Mouse (Mus musculus): ENCODE measurements at regions not wholly inside any gene's neighbourhood (a gene's known extent, or its start where the extent isn't known, plus 50 kb on each side); places are given as distances from the start of the nearest gene placed in this dataset.
"Not testable (repeated sequence)": the region's sequence is repeated elsewhere in the genome, so short reads cannot be mapped to it uniquely, and the experiment has no call there.

DNA sequence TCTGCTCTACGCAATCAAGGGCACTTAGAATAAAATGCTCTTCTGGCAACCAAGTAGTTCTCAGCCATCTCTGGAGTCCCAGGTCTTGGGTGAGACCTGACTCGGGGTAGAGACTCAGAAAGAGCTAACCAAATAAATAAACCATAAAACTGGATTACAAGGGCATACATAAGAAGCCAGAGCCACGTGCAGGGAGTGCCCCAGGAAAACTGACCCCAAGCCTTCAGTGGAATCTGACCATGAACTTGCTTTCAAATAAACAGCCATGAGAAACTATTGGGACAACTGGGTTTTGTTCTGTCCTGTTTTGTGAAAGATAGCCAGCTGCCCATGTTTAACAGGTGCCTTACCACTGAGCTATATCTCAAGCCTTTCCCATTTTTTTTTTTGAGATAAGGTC lies 170.3 kb downstream of the Tomm20 start:
- DNase-seq (ENCODE audit: low spot score) = no peak

DNA sequence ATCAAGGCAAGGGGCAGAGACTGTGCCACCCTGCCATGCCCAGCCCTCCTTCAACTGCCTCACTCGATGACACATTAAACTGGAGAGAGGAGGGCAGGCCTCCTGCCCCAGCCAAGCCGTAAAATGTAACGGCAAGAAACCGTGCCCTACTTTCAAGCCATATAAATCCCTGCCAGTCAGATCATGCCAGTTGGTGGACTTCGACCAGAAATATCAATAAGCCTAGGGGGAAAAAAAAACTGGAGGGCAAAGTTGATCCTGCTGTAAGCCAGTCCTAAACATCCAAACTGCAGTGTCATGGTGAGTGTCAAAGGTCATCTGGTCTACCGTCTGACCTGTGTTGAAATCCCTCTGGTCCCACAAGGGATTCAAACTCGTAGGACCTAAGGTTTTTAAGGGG lies 170.8 kb downstream of the Tomm20 start:
- no peak for DNase-seq (ENCODE audit: low spot score)

DNA sequence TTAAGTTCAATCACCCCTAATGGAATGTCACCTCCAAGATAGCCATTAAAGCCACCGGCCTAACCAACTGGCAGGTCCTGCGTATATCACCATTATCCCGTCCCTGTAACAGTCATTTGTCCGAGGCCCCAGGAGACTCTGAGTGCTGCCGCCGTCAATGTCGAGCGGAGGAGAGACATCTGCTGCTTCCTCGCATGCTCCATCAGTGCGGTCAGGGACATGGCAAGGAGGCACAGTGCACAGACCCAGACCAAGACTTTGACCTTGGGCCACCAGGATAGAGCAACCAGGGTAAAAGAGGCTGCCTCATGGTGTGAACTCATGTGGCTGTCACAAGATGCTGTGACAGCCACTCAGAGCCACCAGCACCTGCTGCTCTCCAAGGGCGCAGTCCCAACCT lies 172.9 kb downstream of the Tomm20 start:
- no peak for DNase-seq (ENCODE audit: low spot score)

DNA sequence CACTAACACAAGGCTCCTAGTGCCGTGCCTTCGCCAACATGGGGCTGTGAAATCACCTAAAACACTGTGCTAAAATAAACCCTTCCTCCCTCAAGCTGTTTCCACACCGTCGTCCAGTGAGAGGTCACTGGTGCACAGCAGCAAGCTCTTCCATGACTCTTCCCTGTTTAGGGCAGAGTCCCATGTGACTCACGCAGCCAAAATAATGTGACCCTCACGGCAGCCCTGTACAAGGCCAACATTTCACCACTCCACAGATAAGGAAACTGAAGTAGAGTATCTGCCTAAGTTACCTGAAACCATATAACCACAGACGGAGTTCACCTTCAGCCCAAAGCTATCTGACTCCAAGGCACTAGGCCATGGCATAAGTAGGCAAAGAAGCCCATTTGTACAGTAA lies 173.4 kb downstream of the Tomm20 start:
- no peak for DNase-seq (ENCODE audit: low spot score)

DNA sequence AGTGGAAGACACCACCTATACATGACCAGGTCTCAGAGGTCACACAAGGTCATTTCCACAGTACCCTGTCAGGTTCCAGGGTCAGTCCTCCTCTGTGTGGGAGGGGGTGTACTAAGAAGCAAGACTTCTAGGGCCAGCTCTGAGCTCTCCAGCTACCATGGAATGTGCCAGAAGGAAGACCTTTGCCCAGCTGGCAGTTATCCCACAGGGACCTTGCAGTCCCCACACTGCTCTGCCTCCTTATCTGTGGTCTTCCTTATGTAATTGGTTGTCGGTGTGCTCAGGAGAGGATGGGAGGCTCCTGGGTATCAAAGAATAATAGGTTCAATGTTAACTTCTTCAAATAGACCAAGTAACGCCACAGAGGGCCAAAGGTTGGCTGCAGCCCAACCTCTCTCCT lies 175.3 kb downstream of the Tomm20 start:
- DNase-seq (ENCODE audit: low spot score) = not testable (repeated sequence)

DNA sequence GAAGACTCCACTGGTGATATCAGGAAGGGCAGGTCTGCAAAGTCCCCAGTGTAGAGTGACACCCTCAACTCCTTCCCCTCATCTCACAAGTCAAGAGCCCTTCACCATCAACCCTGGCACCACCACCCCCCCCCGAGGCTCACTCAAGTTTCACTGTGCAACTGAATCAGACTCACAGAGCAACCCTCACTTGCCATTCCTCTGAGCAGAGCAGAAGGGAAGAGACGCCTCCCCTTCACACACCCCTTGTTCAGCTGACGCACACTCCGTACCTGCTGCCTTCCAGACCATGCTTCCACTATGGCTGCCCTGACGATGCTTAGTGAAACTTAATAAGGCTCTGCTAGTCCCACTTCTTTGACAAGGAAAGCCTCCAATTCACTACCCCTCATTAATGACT lies 174.4 kb upstream of the Irf2bp2 start:
- no peak for DNase-seq (ENCODE audit: low spot score)

DNA sequence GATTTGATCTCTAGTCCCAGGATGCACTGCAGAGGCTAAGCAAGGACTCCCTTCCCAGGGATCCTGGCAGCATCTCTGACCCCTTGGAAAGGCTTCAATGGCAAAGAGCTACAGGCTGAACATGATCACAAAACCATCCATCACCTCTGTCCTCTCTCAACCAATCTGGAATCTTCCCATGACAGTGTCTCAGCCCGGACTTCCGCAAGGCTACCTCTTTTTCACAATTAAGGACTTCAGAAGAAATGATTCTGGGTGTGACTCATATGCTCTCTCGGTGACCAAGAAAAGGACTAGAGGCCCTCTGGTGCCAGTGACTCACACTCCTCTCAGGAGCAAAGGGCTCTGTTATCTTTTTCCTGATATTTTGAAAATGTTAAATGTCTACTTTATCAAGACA lies 173.6 kb upstream of the Irf2bp2 start:
- DNase-seq (ENCODE audit: low spot score) = no peak

DNA sequence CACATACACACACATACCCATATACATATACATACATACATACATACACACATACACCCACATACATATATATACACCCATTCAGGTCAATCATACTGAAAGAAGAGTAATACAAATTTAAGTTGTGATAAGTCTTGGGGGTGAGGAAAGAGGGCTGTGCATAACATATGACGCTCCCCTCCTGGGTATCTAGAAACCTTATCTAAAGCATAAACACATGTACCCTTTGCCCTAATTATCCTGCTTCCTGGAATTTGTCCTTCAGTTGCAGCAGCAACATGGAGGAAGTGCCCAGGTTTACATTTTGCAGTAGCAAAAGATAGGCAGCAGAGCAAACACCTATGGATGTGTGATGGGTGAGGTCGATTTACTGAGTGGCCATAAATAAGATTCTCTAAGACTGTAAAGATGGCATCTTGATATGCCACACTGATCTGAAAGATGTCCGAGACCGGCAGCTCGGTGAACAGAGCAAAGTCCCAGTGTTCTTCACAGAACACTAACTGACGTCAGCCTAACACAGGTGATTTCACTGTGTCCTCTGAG lies 172.0 kb upstream of the Irf2bp2 start:
- DNase-seq (ENCODE audit: low spot score) = no peak

DNA sequence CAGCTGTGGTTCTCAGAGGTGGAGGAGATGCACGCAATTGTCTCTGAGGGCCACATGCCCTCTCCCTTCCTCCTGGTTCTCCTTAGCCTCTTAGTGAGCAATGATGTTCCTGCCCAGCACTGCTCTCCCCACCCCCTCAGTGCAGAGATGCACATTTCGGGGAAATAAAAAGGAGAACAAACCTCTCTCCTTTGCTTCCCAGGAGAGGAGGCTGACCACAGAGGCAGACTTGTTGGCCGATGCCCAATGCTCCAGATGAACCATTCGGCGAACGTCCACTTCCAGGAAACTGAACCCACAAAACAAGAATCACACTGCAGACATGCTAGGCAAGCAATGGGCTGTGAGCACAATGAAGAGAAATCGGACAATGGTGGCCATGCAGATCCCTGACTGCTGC lies 169.8 kb upstream of the Irf2bp2 start:
- no peak for DNase-seq (ENCODE audit: low spot score)

DNA sequence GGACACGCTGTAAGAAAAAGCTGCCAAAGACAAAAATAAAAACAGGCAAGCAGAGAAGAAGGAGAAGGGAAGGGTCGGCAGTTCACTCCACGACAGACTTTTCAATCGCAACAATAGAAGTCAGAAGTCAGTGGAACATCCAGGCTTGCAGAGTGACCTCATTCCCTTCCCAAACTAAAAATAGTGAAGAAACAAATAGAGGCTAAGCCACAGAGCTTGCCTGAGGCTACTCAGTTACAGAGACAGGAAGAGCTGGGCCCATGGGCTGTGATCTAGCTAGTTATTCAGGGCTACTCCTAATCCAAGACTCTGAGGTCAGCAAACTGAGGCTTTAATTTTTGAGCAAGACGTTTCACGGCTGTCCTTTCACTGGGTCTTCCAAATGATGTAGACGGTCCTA lies 165.9 kb upstream of the Irf2bp2 start:
- no peak for DNase-seq (ENCODE audit: low spot score)

DNA sequence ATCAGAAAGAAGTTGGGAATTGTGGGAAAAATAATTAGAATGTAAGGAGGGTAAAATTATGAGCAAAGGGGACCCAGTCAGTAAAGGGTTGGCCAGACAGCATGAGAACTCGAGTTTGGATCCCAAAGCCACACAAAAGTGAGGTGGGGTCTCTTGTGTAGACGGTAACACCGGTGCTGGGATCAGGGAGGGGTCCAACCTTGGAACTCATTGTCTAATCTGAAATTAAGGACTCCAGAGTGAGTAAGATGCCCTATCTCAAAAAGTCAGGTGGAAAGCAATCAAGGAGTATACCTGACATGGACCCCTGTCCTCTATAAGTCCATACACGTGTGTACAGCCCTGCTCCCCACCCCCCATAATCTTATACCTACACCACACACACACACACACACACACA lies 165.2 kb upstream of the Irf2bp2 start:
- DNase-seq (ENCODE audit: low spot score) = no peak

DNA sequence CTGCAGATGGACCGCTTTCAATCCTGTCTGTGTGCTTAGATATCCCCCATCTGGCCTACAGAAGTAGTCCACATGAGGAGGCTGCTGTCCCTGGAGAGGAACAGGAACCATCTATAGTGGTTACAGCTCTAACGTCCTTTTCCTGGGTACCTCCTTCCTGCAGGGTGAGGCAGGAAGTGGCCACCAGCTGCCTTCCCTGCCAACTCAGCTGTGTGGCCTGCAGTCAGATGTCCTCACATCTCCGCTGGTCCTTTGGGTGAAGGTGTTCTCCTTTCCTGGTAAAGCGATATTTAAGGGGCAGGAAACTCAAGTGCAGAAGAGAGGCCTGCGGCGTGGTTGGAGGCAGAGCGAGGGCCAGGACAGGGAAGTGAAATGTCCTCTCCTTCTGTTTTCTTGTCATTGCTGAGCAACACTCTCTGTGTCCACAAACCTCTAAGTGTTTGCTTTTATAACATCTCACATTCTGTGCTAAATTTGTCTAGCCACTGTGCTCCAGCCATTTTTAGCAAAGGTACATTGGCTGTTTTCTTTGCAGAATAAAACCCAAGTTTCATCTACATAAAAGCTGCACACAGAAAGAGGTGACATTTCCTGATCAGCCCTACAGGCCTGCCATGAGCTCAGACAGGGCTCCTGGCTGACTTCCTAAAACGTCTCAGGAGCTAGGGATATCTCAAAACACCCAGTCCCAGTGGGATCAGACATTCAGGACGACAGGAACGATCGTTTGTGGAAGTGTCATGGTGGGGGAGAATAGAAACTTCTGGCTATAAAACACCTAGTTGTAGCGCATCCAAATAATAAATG lies 164.4 kb upstream of the Irf2bp2 start:
- DNase-seq (ENCODE audit: low spot score) = no peak

DNA sequence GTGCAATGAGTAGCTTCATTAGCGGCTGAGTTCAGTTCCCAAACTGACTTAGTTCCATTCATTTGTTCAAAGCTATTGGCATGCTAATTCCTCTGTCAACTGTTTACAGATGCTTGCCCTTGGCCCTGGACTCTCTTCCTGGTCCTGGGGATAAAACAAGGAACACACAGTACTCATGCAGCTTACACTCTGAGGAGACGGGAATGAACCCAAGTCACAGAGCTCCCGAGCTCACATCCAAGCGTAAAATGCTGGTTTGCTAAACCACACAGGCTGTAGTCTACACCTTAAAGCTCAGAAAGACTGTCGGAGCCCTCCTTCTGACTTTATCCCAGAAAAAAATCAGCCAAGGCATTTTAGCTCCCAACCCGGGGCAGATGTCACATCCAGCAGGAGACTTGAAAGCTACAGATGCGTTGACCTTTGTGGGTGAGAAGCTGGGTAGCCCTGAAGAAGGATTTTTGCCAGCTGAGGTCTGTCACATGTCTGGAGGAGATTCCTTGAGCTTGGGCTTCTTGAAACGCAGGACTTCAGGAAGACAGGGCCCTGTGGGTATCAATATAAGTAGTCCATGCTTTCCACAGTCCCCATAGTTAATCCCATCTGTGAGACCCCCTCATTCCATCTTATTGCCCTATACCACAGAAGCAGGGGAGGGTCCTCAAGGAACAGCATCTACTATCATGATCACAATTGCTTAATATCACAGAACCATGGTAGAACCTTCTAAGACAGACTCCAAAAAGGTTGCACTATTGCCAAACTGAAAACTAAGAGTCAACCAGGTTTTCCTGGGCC lies 162.7 kb upstream of the Irf2bp2 start:
- no peak for DNase-seq (ENCODE audit: low spot score)

DNA sequence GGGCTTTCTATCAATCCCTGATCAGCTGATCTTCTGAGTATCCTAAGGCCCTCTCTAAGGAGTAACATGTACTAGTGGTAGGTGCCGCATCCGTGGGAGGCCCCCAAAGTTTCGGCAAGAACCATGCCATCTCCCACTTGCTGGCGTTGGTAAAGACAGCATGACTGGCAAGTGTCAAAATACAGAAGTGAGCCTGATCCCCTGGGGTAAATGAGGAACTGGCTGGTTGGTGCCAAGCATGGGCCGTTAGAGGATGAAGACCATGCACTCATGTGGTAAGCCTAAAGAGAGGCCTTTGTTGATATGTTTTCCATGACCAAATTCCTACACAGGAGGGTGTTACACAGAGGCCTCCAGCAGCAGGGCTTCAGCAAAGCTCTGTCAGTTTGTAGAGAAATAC lies 161.9 kb upstream of the Irf2bp2 start:
- DNase-seq (ENCODE audit: low spot score) = no peak

DNA sequence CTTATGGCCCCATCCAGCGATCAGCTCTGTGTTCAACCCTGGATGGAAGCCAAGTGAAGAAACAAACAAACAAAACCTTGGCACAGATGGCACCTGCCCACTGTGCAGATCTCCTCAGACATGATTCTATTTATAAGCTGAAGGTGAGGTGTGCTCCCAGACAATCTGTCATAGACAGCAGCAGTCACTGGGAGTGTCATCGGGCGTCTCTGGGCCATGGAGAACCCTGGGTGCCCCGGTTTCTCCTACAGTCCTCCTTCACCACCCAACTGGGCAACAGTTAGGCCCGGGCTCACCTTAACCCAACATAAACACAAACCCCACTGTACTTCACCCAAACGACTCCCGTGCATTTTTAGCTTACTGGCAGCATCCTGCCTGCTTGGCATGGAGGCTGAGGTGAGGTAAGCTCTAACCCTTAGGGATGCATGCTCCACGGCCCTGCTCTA lies 160.6 kb upstream of the Irf2bp2 start:
- no peak for DNase-seq (ENCODE audit: low spot score)

DNA sequence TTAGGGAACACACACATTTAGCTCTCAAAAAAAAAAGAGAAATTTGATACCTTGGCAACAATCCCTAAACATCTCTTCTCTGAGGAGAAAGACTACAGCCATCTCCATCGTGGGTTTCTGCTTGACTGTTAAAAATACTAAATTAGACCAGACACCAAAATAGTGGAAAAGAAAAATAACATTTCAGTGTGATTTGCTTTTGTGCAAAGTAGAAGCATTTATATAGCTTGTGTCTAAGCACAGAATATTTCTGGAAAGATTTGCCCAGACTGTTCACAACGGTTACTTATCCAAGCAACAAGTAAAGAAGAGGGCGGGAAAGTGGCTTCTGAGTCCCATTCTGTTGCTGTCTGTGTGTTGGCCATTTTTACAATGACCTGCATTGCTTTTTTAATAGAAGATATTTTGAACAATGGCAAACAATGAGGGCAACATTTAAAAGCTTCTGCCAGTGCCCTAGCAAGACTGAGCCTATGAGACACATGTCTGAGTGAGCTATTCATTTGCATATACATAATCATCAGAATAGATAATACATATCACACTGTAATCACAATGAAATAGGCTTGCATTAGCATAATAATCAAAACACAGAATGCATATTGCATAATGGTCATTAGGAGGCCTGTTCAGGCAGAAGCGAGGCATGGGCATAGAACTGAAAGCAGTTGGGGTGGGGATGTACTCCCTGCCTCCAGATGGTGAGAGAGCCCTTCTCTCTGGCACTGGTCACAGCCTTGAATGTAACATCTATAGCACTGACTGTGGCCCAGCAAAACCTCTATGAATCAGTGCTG lies 159.5 kb upstream of the Irf2bp2 start:
- no peak for DNase-seq (ENCODE audit: low spot score)

DNA sequence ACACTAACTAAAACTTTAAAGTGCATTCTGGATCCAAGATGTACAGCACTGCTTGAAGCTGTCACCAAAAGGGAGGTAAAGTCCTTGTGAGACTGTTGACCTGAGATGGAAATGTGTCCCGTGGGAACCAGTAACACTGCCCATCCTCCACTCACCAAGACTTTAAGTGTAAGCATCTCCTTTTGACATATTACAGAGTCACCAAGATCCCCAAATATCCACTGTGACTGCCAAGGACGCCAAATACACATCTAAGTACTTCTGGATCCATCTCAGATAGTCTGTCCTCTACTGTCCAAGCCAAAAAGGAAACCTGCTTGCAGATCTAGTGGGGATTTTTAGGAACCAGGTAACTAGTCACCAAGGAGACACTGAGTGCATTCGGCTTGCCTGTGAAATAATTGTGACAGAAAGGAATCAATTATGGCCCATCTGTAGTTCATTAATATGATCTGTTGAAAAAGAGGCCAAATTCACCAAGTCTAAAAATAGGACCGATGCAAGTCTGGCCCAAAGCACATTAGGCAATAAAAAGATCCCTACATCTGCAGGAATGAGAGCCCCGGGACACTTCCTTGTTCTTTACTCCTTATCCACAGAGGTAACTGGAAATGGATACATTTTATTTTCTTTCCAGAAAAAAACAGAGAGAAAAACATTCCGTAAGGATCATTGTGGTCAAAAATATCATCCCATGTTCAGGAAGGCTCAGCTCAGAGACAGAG lies 157.8 kb upstream of the Irf2bp2 start:
- DNase-seq (ENCODE audit: low spot score) = no peak

DNA sequence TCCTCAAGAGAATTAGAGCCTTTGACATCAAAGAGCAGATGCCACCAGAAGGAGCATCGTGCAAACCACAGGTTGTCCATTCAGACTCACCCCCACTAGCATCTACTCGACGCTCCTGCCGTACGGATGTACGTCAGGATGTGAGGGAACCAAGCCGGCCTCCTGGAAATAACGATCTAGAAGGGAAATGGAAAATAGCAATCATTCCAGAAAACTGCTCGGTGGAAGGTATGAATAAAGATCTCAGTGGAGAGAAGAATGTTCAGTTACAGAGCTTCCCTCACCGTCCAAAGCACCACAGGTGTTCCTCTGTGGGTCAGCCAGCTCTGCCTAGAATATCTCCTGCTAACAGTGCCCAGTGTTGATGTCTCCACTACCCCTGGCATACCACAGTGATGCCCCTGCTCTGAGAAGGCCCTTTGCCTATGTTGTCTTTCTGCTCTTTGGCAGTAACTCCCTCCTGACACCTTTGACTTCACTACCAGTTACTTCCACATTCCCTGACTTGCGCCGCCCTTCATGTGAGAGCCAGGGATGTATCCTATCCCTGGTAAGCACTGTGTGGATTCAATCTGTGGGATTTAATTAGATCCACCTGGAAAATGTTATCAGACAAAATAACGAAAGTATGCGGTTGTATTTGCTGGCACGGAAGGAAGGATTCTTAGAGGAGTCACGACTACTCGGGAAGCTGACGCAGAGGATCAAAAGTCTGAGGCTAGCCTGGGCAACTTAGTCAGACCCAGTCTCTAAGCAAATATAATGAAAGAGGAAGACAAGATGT lies 152.4 kb upstream of the Irf2bp2 start:
- no peak for DNase-seq (ENCODE audit: low spot score)

DNA sequence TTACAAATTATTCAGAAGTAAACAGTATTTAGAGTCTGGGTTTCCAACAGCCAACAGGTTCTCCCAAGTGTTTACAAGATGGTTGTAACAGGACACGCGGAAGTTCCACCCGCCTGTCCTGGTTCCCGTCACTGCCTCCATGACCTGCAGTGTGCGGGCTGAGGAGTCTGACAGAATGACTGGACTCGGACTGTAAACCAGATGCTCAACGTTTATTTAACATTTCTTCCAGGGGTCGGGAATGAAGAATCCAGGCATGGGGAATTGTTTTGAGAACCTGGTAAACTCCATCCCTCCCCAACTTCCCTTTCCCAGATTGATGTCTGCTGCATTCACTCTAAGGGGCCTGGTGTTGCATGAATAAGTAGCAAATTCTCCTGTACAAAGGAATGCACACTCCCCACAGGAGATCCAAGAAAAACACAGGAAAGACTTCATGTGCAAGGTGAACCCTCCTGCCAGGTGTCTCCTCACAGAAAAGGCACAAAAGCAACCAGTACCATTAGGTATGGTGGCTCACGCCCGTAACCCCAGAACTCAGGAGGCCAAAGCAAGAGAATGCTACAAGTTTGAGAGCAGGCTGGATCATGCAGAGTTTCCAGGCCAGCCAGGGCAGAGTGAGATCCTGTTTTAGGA lies 151.1 kb upstream of the Irf2bp2 start:
- no peak for DNase-seq (ENCODE audit: low spot score)

DNA sequence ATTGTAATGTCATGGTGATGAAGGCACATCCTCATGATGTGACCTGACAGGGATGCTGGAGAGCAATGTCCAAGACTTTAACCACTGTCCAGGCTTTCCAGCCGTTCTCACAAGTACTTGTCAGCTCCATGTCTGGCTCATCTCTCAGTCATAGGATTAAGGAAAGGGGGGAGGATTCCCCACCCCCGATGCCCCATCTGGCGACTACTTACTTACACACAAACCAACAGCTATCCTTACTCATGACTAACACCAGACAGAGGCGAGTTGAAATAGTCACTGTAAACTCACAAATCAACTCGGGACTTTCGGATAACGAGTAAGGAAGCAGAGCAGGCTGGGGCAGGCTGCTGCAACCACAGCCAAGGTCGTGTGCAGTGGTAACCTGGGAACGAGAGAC lies 149.5 kb upstream of the Irf2bp2 start:
- DNase-seq (ENCODE audit: low spot score) = no peak
